Mouse (Mus musculus) megakaryocyte-erythroid progenitor cell, adult 5-6 weeks (primary cell): ENCODE measurements around the gene Gsc. TPM values are rescaled to one million over a fixed set of nuclear protein-coding genes. Genes with fewer than 3 reads are reported as not detected.

Experiments used
- ATAC-seq: replicated peaks from 2 replicates; pipeline ENCODE4 v1.8.0; 2016; ENCODE audit warnings: mild to moderate bottlenecking, inconsistent platforms; ENCODE audit not compliant: severe bottlenecking, poor library complexity, low FRiP score, low TSS enrichment
- total RNA-seq, 2 experiments: library from RNA; stranded (forward) in 1 of 2; stranded (reverse) in 1 of 2; fragments of 200-1000, 215-1000 nt in 1 of 2; fragments of >200 nt in 1 of 2; fragmentation: Nextera tagmentation in 1 of 2; gene quantifications; 2 replicates each; pipeline ENCODE4 v1.2.3; 2014 to 2017

The Gsc gene
- not detected in 2 replicates for total RNA-seq (2014; fragmentation: Nextera tagmentation)
- not detected in 2 replicates for total RNA-seq (2017)

- no peak for ATAC-seq
These were observed at the start of gene Gsc for GRCm38 (mm10) chr12:104472601-104473424. Gsc (minus strand) TSS chr12:104473330.

DNA sequence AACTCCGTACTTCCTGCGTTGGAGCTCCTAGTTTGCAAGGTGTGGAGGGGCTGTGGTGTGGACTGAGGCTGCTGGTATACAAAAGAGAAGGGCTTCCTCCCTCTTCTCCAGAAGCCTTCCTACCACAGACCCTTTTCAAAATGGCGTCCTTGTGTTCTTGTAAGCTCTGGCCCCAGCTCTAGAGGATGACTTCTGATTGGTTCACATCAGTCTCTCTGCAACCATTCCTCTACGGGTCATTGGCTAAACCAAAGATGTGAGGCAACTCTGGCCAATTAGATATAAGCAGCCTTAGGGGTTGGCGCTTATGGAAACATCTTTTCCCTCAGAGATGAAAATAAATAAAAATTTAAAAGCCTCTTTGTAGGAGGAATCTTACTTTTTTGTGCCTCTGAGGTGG lies 46.6 kb upstream of the Gsc start:
- ATAC-seq: no peak

DNA sequence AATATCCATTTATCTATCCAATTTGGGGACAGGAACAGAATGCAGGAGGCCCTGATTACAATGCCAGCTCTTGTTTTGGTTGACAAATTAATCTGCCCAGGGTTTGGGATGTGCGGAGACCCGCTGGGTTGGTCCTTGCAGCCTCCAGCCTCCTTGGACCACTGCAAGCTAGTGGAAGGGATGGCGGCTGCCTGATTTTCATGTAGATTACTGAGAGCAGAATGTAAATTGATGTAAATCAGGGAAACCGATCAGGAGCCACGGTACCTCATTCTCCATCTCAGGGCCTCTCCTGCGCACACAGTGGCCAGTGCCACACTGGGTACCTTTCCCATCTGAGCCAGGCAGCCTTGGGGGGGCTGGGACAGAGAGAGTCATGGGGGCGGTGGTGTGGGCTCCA lies 34.8 kb upstream of the Gsc start:
- ATAC-seq: no peak

DNA sequence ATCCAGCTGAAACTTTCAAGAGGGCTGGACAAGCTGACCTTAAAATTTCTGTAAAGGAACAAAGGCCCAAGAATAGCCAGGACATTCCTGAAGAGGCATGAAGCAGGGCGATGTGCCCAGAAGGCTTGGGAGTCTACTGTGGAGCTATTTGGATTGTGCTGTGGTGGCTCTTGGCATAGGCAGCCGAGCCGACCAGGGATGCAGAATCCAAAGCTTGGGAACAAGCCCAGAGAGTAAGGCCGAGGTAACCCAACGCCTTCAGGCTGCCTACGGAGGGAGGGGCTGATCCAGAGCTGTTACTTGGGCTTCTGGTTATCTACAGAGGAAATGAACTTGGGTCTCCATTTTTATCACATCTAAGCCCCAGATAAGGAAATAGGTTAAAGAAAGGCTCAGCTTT lies 18.9 kb upstream of the Gsc start:
- no peak for ATAC-seq

GRCm38 (mm10) chr12:104486205-104486604 lies 13.1 kb upstream of the Gsc start:
- ATAC-seq: no peak

- ATAC-seq: no peak
These were observed 12.0 kb upstream of the Gsc start for GRCm38 (mm10) chr12:104485161-104485560.

- no peak for ATAC-seq
These were observed 7.9 kb upstream of the Gsc start for GRCm38 (mm10) chr12:104481007-104481406.

DNA sequence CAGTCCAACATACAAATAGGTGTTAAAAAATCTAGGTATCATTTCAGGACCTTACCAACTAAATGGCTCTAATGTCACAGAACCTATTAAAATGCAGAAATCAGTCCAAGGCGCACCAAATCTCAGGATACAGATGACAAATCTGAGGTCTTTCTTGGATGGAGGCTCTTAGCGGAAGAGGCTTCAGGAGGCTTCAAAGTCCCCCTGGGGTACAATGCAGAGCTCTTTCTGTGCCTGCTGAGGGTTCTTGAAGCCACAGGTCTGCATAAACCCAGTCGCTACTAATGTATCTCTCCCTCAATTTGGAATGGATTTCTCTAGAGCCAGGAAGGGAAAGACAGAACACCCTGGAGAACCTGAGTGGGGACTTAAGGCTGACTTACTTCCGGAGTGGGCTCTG lies 5.1 kb upstream of the Gsc start:
- ATAC-seq: no peak

DNA sequence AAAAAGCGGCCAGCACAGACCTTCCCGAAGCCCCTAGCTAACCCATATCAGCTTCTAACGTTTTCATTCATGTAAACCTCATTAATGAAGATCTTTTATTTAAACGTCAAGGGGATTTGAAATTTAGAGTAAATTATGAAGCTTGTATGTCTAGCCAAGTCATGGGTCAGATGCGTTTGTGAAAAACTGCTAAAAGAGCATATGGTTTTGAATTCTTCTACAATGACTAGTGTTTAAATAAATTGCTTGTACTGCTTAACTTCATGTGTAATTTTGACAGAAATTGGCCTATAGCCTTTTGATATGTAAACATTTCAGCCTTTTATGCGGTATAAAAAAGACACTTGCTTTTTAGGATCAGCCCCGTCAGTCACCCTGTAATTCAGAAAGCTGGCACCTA lies 4.4 kb upstream of the Gsc start:
- no peak for ATAC-seq

DNA sequence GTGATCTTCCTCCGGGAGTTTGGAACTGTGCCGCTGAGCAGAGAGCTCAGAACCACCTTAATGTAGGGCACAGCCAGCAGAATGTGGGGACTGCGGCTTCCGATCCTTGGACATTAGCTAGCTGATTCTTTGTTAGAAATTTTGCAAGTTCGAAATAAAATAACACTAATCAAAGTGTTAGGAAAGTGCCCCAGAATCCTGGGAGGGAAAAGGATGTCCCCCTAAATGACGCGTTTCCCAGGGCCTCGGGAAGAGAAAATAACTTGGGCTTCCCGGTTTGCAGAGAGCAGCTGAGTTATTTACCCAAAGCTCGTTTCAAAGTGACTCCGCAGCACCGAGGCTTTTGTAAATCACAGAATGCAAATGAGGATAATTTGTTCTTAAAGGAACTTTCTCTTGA lies 3.9 kb upstream of the Gsc start:
- ATAC-seq: no peak

DNA sequence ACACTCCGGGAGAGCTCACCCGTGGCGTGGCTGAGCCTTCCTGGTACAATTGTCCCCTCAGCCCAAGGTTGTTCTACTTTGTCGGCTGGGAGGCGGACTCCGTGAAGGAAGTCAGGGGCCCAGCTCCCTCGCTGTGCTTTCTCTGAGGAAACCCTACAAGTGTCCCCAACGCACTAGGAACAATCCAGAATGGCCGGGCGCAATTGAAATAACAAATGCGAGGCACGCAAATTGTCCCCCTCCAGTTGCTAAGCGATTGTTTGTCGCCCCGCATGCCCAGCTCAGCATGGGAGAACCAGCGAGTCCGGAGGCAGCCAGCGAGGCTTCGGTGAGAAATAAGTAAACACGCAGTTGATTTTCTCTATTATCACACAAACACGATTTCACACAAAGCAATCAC lies 2.8 kb upstream of the Gsc start:
- ATAC-seq: no peak

- ATAC-seq: no peak
These were observed 2.0 kb upstream of the Gsc start for GRCm38 (mm10) chr12:104474881-104475740.

DNA sequence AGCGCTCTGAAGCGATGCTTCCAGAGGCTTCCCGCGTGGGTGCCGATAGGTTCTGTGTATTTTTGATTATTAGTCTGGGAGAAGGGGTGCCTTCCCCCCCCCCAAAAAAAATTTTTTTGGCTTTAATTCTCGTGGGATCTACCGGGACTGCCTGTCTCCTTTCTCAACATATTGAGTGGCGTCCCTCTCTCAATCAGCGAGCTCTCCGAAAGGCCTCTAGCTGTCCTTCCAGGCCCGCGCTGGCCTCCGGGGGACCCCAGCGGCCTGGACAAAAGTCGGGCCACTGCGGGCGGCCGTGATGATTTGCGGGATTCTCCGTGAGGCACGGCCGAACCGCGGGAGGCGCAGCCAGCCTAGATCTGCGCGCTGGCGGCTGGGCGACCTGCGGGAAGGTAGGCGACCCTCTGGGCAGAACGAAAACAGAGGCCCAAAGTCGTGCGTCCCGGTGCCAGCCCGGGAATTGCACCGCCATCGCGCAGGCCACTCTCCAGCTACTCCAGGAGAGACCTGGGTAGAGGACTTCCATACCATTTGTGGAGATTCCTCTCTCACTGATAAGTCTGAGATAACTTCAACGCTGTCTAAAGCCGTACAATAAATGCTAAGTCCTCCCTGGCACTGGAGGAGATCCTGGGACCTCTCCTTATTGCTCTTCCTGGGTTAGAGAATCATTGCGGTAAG lies 1.2 kb upstream of the Gsc start:
- ATAC-seq: no peak

DNA sequence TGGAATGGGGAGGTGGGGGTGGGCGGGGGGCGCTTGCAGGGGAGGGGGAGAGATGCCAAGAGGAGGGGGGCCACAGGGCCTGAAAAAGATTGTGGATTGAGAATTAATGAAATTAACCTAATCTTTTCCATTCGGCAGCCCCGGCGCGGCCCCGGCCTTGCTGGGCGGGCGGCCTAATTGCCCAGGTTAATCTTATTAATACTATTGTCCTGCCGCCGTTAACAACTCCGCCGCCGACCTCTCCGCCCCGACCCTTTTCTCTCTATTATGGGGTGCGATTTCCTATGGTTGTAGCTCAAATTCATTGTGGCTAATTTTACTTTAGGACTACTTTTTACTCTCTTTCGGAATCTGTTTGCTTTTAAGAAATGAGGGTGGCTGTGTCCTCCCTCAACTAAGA lies 362 bp upstream of the Gsc start:
- no peak for ATAC-seq

DNA sequence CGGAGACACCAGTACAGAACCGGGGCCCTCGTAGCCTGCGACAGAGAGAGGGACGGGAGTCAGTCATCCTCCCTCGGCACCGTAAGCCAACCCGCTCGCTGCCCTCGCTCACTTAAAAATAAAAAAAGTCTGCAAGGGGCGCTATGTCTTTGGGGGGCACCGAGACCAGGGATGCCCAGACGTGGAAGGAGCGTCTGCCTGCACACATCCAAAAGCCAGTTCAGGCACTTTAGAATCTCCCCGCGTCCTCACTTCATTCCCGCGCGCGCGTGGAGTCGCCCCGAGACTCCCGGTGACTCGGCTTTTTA lies 958 bp downstream of the Gsc start:
- ATAC-seq: no peak

- no peak for ATAC-seq
These were observed 1.5 kb downstream of the Gsc start for GRCm38 (mm10) chr12:104471351-104472217.

GRCm38 (mm10) chr12:104470646-104471045 lies 2.5 kb downstream of the Gsc start:
- no peak for ATAC-seq

GRCm38 (mm10) chr12:104468783-104469182 lies 4.3 kb downstream of the Gsc start:
- no peak for ATAC-seq

GRCm38 (mm10) chr12:104467372-104467771 lies 5.8 kb downstream of the Gsc start:
- ATAC-seq: no peak
